Mouse (Mus musculus) G1E-ER4 (cell line): Measurements from ENCODE around the gene Ssr2. TPM values are rescaled to one million over a fixed set of nuclear protein-coding genes. Genes with fewer than 3 reads are reported as not detected.

Experiments used
- GATA1 ChIP-seq: IDR thresholded peaks from one replicate; pipeline ENCODE4 v1.8.0; 2012; ENCODE audit warnings: low read length, inconsistent platforms
- polyA plus RNA-seq: library from polyadenylated mRNA; stranded (reverse); fragments of >175 nt; gene quantifications from 2 replicates; pipeline ENCODE4 v1.2.3, GENCODE M21; 2012

Gene Ssr2
- polyA plus RNA-seq, 1 experiment, result 79.2 TPM

DNA sequence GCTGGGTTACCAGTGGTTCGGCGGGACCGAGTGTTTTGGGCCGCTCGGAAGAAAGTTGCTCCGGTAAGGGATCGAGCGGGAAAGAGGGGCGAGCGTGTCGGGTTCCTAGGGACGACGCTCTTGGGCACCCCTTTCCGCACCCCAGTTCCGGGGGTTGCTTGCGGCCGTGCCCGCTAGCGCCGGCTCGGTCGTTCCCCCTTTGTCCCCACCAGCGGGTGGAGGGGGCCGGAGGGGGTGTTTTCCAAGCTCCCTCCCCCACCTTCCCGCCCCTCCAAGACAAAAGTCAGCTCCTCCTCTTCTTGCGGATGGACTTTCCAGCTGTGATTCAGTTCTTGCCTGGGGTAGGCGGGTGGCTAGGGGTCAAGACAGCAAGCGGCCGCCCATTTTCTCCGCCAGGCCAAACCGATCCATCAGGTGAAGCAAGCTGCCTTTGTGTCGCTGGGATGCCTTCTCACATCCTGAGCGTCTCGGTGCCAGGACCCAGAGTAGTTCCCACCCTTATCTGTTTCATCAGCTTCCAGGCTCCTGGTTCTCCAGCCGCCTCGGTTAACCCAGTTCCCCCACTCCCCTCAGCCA, 45.9 kb downstream of the Ssr2 start:
- no peak for TF ChIP-seq GATA1

- TF ChIP-seq GATA1, result no peak
Measured at GRCm38 (mm10) chr3:88622113-88622940, 46.7 kb downstream of the Ssr2 start.

DNA sequence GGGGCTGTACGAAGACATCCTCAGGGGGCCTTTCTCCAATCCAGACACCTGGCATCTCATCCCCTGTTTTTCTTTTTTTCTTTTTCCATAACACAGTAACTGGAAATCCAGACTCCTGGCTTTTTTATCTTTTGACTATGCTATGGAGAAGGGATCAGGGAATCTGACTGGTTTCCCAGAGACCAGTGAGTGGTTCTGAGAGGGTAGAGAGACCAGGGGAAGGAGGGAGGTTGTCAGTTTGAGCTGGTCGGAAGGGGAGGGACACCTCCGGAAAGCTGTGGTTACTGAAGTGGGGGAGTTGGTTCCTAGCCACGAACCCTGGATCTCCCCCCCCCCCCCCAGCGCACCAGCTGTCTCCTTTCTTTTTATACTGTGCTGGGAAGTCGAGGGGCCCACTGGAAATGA, 47.3 kb downstream of the Ssr2 start:
- no peak for TF ChIP-seq GATA1

DNA sequence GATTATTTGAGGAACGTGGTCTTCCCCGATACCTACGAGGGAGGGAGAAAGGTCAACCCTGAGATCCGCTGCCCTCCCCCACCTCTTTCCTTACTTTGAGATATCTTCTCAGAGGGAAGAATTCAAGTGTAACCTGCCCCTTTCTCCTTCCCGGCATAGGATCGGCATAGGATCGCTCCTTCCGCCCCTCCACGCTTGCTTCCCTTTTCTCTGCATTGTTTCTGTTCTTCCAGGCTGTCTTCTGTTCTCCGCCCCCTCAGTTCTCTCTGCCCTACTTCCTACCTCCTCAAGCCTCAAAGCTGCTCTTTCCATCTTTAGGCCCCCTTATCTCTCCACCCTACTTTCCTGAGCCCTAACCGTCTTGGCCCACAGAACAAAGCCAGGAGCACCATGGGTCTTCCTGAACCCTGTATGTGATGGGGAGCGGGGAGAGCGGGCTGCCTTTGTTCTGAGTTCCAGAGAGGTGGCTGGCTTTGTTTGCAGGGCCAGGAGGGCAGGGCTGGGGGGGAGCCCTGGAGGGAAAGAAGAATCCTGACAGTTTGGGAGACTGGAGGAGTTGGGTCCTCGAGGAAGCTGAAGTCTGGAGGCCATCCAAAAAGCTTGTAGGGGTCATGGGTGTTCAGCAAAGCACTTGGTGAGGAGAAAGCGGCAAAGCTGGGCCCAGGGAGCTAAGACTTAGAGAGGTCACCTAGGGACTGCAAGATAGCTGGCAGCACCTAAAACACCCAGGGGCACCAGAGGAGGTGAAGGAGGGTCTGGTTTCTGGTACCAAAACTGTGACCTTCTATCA, 47.9 kb downstream of the Ssr2 start:
- TF ChIP-seq GATA1, result no peak

DNA sequence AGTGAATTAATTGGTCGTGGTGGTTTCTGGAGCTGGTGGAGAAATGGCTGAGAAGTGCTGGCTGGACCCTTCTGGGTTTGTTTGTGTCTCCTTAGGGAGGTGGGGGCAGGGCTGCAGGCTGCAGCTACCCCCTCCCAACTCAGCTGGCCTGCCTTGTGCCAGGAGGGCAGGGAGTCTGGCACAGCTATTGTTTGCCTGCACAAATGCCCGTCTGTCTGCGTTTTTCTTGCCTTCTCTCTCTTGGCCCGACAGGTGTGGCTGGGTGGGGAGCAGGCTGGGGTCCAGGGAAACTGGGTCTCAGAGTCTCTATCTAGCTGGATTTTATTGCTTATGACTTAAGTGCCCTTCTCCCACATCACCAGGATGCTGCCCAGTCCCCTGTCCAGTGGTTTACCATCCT, 48.6 kb downstream of the Ssr2 start:
- no peak for TF ChIP-seq GATA1

GRCm38 (mm10) chr3:88624951-88625350, 49.3 kb downstream of the Ssr2 start:
- no peak for TF ChIP-seq GATA1

DNA sequence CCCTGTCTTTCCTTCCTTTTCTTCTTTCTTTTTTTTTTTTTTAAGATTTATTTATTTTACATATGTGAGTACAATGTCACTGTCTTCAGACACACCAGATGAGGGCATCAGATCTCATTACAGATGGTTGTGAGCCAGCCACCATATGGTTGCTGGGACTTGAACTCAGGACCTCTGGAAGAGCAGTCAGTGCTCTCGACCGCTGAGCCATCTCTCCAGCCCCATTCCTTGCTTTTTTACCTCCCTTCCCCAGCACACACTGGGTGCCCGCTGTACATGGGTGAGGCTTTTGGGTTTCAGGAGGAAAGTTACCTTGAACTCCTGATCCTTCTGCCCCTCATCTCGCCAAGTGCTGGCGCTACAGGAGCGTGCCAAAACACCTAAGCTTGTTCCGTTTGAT, 49.9 kb downstream of the Ssr2 start:
- TF ChIP-seq GATA1, result no peak

- no peak for TF ChIP-seq GATA1
Measured at GRCm38 (mm10) chr3:88626316-88626715, 50.6 kb downstream of the Ssr2 start.

- TF ChIP-seq GATA1, result peak; percentile 21
Measured at GRCm38 (mm10) chr3:88627114-88627513, 51.4 kb downstream of the Ssr2 start.

GRCm38 (mm10) chr3:88627535-88627934, 51.9 kb downstream of the Ssr2 start:
- no peak for TF ChIP-seq GATA1

- no peak for TF ChIP-seq GATA1
Measured at GRCm38 (mm10) chr3:88628766-88629165, 53.1 kb downstream of the Ssr2 start.

DNA sequence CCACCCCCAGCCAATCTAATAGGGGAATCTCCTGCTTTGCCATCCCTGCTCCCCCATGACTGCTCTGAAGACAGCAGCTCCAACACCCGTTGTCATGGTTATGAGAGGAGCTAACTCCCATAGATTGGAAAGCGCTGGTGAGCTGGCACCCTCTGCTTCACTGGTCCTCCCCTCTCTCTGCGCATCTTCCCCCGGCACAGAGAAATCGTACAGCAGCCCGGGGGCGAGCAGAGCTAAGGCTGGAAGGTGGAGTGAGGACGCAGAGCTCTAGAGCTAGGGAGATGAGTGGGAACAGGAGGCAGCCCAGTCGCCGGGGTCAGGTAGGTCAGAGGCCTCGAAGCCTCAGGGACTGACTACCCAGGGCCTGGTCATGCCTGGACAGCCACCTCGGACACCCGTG, 53.6 kb downstream of the Ssr2 start:
- TF ChIP-seq GATA1, result no peak

GRCm38 (mm10) chr3:88630018-88630417, 54.3 kb downstream of the Ssr2 start:
- no peak for TF ChIP-seq GATA1

- TF ChIP-seq GATA1, result no peak
Measured at GRCm38 (mm10) chr3:88630849-88631341, 55.2 kb downstream of the Ssr2 start.

GRCm38 (mm10) chr3:88631921-88632587, 56.4 kb downstream of the Ssr2 start:
- TF ChIP-seq GATA1, result no peak

DNA sequence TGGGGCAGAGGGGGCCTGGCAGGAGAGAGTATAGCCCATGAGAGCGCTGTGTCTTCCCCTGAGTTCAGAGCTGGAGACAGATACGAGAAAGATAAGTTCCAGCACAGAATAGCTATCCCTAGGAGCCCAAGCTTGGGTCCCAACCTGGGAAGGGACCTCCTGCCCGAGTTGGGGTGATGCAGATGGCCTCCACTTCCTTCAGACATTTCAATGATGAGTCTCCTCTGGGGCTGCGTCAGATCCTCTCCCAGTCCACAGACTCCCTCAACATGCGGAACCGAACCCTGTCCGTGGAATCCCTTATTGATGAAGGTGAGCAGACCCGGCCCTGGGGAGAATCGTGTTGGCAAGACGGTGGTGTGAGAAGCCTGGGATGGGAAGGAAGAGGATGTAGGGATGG, 57.4 kb downstream of the Ssr2 start:
- no peak for TF ChIP-seq GATA1
